Mouse (Mus musculus) heart, adult 18-20 months (tissue): ENCODE data around the gene Atf7ip. TPM values are rescaled to one million over a fixed set of nuclear protein-coding genes. Genes with fewer than 3 reads are reported as not detected.

Experiments
- DNase-seq, 2 experiments: peaks; one replicate each; pipeline ENCODE4 v3.0.0; 2021 to 2022; ENCODE audit warnings: mixed read lengths in 1 of 2
- total RNA-seq, 2 experiments: library from RNA; stranded (reverse); gene quantifications; 2 replicates each; pipeline ENCODE4 v1.2.3; 2021

The Atf7ip gene
- total RNA-seq, 2 experiments from 2014 or later: 59.7 to 88.7 TPM

DNA sequence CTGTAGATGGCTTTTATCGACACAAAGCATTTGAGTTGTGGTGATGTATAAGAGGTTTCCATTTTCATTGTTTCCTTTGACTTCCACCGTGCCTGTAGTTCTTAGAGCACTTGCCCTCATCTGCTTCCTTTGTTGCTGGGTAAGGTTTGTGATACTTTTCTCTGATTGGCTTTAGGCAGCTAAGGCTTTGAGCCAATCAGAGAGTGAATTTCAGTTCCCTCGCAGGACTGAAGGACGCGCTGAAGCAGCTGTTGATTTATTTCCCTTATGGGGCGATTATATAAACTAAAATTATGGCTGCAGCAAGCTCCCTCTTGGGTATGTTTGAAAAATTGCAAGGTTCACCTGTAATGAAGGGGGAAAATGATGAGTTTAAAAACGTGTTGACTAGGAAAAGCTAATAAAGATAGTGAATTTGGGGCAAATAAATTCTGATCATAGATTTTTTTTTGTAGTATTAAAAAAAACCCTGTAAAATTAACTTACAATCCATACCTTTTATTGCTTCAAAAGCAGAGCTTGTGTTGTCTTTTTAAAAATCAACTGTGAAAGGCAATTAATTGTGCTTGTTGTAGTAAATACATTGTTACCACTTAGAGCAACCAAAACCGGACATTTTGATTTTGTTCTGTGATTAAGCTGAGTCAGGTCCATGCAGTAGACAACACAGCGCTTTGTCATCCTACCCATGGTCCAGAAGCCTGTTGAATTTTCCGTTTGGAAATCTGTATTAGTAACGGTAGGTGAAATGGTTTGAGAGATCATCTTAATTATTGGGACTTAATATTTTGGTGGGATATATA, 48.0 kb downstream of the Atf7ip start:
- peak; percentile 63 to 78 for DNase-seq

DNA sequence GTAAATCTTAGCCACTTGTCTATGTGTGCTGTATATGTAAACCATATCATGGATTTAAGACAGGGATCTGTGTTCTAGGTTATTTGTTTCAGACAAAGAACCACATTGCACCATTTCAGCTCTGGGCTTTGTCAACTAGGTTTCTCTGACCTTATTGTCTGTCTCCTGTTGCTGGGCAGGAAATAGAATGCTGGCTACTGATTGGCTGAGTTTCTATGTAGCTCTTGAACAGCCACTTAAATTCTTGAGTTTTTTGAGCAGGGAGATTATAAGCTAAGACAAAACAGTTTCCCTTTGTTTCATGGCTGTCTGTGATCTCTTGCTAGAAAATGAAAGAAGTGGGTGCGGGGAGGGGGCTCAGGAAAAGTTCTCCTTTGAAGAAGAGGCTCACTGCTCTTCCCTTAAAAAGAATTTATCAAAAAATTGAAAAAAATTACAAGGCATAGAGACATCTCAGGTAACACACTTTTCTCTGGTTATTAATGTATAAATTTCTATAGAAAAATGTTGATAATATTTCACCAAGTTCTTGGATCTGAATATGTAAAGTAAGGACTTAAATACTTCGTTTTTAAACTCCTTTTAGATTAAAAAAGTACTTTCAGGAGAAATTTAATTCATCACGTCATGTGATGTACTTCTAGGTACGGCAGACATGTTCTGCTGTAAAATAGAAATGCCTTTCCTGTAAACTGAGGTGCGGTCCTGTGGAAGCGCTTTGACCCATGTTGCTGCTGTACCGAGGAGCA, 49.0 kb downstream of the Atf7ip start:
- peak in 1 of 2 experiments; percentile 56 for DNase-seq

DNA sequence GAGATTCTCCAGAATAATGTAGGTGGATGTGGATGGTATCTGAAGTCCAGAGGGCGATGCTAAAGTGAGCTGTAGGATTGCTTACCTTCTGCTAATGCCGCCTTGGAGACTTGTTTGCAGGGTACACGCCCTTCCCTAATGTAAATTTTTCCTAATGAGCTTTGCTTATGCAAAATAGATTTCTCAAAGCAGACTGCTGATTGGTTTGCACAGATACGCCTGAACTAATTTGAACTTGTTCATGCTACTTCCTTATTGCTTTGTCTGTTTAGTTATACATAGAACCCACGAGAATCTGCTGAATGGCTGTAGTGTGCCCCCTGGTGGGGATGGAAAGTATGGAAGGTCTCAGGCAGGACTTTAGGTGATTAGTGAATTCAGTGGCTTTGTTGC, 49.6 kb downstream of the Atf7ip start:
- DNase-seq: peak; percentile 65 to 84

DNA sequence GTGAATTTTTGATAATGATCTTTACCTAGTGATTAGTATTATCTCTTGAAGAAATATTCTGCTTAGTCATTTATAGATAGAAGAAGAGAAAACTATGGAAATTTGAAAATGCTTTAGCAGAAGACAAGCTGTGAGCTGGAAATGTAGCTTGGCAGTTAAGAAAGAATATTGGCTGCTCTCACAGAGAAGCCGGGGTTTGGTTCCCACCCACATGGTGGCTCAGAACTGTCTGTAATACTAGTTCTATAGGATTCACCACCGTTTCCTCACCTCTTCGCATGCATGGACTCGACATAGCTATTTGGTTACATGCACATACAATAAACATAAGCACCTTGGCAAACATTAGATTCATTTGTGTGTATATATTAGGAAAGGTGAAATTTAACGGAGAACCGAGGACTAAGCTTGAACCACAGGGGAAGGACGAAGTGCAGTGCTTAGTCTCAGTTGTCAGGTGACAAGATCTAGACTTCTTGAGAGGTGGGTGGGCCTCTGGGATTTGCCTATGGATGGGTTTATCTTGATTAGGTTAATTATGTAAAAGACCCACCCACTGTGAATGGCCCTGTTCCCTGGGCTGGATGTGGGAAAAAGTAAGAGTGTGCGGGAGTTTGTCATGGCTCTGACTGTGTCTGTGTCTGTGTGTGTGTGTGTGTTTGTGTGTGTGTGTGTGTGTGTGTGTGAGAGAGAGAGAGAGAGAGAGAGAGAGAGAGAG, 52.5 kb downstream of the Atf7ip start:
- no peak for DNase-seq

DNA sequence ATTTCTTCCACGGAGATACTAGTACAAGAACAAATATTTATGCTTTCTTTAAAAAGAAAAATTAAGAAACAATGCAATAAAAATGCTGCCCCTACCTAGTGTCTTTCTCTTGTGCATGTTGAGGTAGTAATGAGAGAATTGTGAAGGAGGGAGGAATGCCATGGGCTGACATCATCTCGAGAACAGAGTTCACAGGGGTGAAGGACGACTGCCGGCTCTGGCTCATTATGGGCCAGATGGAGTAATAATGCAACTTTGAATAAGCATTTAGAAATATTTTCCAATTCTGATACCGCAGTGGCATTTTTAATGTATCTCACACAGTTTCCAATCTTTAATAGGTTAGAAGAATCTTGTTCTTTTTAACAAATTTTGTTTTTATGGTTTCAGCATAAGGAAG, 60.0 kb downstream of the Atf7ip start:
- DNase-seq: no peak

DNA sequence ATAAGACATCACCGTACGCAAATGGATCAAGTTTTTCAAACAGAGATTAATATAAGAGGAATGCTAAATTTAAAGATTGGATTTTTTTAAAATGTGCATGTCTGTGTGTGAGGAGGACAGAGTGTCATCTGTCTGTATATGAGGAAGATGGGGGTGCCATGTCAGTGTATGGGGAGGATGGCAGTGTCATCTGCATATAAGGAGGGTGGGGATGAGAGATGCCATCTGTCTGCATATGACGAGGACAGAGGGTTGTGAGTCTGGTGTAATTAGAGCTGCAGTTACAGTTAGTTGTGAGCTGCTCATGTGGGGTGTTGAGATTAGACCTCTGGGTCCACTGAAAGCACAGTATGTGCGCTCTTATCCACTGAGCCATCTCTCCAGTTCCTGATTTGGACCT, 84.8 kb downstream of the Atf7ip start:
- no peak for DNase-seq

DNA sequence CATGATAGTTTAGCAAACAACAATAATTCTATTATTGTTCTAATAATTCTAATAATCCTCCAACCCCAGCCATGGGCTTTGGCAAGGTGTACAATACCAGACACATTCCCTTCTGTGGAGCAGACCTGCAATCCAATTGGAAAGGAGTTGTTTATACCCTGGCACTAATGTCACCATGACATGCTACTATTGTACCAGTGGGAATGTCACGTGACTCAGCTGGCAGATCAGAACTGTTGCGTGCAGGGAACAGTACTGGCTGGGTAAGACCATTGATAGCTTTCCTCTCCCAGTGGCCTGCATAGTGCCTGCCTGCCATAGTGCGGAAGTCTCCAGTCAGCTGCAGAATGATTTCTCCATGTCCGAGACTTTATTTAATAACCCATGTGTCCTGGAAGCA, 88.6 kb downstream of the Atf7ip start:
- DNase-seq: no peak

DNA sequence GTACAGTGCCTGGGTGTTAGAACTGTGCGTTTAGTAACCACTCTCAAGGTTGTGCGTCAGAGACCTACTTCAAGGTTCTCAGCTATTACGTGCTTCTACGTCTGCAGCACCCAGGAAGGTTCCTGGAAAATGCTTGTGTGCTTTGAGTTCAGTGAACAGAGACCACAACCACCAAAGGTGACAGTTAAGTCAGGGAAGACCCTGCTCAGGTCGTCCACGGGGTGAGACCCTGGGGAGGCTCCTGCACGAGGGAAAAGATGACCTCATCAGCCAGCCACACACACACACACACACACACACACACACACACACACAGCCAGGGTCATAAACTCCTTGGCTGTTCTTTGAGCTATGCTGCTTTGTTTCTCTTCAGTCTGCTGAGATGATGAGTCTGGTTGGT, 96.6 kb downstream of the Atf7ip start:
- no peak for DNase-seq

DNA sequence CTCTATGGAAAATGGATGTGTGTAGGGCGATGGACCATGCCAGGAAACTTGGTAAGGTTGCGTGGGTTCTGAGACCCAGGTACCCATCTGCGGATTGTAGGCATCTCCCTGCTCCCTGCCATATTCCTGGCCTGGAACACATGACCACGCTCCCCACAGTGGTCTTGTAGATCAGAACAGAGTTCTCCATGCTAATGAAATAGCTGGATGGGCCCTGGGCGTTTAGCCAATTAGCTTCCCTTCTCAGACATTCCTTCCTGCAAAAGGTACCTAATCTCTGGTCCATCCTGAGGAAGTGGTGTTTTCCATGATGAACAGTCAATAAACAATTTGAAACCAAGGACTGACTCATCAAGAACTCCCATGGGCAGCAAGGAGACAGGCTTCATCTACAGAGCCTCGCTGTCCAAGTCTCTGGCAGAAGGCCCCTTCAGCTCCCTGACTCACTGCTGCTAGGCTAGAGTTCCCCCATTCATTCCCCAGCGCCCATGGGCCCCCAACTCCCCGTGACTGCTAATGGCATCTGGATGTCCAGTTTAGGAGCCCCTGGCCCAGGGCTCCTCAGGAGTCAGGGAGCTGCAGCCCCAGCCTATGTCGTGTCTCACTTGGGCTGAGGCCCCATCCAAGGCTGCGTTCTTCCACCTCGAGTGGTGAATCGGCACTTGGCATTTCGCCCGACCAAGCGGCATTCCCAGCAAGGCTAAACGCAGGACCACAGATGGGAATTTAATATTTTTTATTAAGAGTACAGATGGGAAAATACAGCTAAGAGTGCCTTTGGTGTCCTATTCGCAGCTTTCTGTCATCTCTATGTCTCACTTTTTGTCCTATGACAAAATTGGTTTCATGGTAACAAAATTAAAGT, 105.6 kb downstream of the Atf7ip start:
- DNase-seq: no peak

DNA sequence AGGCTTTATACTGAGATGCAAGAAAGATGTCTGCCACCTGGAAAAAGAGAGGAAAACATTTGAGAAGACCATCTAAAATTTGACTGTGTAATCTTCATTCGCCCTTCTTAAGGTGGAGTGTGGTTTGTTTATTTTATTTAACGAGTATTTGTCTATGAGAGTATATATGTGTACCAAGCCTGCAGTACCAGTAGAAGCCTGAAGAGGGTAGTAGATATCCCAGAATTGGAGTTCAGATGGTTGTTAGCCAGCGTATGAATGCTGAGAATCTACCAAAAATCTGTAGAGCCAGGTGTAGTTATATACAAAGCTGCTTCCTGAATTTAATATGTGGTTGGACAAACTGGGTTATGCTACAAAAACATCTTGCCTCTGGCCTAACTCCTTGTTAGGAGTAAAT, 106.3 kb downstream of the Atf7ip start:
- DNase-seq: no peak

DNA sequence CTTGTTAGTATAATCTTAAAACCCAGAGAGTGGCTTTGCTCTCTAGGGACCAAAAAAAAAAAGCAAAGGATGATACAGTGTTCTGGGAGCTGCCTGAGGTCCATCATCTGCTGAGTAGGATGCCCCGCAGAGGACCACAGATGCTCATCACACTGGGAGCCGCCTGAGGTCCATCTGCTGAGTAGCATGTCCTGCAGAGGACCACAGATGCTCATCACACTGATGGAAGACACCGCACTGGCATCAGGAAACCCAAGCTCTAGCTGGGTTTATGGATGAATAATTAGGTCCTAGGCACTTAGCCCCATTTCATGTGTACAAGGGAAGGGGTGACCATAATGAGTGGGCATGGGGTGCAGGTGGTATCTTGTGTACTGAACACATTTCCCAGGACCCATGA, 108.2 kb downstream of the Atf7ip start:
- DNase-seq: no peak

DNA sequence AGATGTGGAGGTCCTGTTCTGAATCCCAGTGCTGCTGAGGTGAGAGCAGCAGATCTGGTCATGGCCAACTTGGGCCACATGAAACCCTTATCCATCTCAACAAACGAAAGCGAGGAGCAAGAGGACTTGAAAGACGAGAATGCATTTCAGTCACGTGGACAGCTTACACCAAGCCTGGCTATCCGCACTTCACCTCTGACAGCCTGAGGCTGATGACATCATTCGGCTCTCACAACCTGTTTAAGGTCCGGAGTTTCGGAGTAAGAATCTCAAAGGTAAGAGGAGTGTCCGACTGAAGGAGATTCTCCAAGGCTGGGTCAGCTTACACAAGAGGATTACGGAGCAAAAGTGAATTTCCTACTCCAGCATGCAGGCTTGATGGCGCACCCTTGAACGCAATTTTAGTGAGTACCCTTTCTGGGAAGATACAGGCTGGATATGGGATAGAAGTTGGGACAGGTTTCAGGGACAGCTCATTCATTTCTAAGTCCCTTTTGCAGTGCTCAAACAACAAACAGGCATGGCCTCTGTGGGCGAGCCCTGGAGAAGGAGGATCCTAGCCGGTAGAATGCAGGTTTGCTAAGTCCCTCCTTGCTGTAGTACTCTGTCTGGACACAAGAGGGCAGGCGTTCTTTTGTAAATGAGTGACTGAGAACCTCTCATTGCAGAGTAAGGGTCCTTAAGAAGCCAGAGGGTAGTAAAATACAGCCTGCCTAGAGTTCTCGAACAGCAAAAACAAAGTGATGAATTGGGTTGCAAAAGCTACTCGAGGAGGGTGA, 114.6 kb downstream of the Atf7ip start:
- peak; percentile 72 to 94 for DNase-seq

DNA sequence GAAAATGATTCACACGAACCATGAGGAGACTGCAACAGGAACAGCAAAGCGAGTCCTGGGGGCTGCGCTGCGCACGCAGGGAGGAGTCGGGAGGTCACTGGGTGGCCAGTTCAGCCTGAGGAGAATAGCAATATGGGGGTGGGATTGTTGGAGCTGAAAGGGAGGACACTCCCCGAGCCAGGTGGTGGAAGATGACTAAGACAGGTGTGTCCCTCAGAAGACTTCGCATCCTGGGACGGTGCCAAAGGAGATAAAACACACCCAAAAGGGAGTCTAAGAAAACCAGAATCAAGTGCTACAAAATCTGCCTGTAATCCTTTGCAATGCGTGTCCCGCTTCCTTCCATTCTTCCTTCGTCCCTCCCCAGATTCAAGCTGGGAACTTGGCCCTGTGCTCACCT, 119.5 kb downstream of the Atf7ip start:
- DNase-seq: no peak

DNA sequence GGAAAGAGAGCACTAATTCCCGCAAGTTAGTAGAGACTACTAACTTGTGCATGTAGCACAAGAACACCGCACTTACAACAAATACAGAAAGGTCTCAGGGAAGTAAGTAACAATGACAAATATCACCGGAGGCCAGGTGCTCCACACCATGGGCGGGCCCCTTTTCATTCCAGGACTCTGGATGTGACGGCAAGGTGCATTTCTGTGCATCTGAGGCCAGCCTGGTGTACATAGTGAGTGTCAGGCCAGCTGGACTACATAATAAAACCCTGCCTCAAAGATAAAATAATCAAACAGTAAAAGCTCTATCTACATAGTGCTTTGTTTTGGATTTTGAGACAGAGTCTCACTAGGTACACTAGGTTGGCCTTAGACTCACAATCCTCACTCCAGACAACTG, 123.7 kb downstream of the Atf7ip start:
- no peak for DNase-seq

DNA sequence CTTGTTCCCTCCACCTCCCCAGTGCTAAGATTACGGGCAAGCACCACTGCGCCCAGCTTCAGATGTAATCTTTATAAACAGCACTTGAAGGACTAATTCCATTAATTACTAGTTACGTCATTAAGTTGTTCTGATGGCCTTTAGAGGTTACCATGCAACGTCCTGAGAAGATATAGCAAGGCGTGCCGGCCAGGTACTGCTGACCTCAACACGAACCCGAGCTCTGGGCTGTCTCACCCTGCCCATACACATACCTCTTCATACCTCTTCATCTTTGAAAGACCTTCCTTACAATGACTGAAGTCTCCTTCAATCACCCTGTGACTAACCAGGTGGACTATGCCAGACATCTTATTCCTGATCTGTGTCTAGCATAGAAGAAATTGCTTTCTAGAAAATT, 125.6 kb downstream of the Atf7ip start:
- no peak for DNase-seq

DNA sequence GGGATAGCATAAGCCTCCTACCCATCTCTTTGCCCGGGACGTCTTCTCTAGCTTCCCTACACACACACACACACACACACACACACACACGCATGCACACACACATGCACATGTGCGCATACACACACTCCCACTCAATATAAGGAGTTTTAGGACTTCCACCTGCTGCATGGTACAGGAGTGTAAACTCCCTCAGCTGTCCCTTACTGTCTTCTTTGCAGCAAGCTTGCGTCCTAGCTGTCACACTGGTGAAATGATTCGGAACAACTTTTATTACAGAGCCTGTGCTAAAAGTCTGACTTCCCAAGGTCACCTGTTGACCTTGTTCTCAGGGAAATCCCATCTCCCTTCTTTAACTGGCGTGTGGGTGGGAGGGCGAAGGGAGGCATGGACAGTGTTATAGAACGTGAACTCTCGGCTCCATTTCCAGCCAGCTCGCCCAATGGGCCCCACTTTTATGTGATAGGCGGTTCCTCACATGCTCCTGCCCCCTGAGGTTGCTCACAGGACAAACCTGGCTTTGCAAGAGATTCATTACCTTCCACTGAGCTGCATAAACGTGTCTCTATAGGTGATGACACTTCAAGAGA, 126.1 kb downstream of the Atf7ip start:
- DNase-seq: no peak

DNA sequence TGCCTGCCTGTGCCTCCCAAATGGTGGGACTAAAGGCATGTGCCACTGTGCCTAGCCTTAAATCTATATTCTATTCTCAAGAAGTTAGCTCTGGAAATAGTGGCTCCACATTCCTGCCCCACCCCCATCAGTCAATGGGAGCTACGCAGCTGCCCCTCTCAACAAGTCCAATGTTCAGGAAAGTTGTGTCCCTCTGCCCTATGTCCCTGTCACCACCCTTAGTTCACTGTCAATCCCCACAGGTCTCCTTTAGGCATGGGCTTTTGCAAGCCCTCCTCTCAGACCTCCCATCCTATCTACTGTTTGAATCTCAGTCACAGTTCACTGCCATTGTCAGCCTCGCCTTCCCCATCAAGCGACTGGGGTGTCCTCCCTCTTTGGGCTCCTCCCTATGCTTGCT, 127.2 kb downstream of the Atf7ip start:
- no peak for DNase-seq

DNA sequence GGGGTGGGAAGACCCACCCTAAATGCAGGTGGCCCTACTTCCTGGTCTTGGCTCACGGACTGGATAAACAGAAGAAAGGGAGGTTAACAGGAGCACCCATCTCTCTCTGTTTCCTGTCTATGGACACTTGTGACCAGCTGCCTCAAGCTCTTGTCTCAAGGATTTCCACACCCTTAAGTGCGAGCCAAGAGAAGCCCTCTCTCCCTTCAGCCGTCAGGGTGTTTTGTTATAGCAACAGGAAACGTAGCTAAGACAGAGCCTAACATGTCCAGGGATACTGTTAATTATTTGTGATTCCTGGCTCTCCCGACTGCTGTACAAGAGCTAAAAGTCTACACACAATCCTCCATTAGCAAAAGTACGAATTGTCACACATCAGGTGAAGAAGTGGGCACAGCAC, 127.8 kb downstream of the Atf7ip start:
- no peak for DNase-seq

DNA sequence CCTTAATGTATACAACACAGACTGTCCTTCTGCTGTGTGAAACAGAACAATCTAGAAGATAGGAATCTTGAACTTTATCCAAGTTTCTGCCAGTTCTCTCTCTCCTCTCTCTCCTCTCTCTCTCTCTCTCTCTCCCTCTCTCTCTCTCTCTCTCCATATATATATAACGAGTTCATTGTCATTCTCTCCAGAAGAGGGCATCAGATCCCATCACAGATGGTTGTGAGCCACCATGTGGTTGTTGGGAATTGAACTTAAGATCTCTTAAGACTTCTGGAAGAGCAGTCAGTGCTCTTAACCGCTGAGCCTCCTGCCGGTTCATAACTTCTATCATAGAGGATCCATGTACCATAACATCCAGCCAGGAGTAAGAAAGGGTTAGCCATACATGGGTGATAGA, 129.0 kb downstream of the Atf7ip start:
- no peak for DNase-seq

DNA sequence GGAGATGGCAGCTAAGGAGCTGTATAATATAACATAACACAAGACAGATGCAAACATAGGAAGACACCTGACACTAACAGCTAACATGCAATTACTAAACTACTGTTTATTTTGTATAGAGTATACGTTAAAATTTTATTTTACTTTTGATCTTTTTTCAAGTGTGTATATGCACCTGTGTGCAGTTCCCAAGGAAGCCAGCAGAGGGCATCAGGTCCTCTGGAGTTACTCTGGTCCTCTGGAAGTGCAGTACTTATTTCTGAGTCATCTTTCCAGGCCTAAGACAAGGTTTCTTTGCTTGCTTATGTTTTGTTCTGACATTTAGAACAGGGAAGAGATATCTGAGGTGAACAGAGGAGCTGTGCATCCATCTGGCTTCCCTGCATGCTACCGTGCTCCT, 138.2 kb downstream of the Atf7ip start:
- DNase-seq: no peak

DNA sequence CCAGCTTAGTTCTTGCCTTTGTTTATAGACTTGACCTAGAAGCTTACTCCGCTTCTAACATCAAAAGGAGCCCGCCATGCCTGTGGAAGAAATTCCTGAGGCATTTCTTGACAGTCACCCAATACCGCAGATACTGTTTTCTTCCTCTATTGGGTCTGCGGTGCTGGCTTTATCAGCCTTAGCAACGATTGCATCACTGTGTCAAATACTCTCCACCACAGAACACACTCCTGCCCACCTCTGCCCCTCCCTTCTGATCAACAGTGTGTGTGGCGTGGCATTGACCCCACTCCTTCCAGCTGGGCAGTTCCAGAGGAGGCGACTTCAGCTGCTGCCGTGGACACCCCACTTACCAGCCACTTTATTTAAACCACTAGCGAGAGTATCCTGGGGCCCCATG, 139.8 kb downstream of the Atf7ip start:
- DNase-seq: no peak
